Mouse (Mus musculus) CH12.LX (cell line): ENCODE measurements around the gene 1700020N01Rik.

Experiments
- CTCF ChIP-seq, 2 experiments: IDR thresholded peaks in 1 of 2; conservative IDR thresholded peaks in 1 of 2; 2 replicates each; pipeline ENCODE4 v1.5.1; 2011 to 2012; ENCODE audit warnings: low read depth in 2 of 2, low read length in 2 of 2, improper control_type of control experiment in 1 of 2, inconsistent platforms in 1 of 2, mild to moderate bottlenecking in 1 of 2, moderate library complexity in 1 of 2
- EP300 ChIP-seq: IDR thresholded peaks from 2 replicates; pipeline ENCODE4 v1.6.1; 2011; ENCODE audit warnings: low read length, improper control_type of control experiment
- GABPA ChIP-seq: IDR thresholded peaks from 2 replicates; pipeline ENCODE4 v1.6.1; 2012; ENCODE audit warnings: low read depth, low read length, improper control_type of control experiment, inconsistent platforms; ENCODE audit not compliant: insufficient replicate concordance
- NRF1 ChIP-seq: IDR thresholded peaks from 2 replicates; pipeline ENCODE4 v1.6.1; 2014; ENCODE audit warnings: low read depth, mild to moderate bottlenecking, inconsistent platforms, low read length, improper control_type of control experiment, moderate library complexity
- POLR2A ChIP-seq: IDR thresholded peaks from 2 replicates; pipeline ENCODE4 v1.6.1; 2011; ENCODE audit warnings: low read depth, mild to moderate bottlenecking, improper control_type of control experiment, low read length
- RAD21 ChIP-seq: IDR thresholded peaks from 2 replicates; pipeline ENCODE4 v1.6.1; 2011; ENCODE audit warnings: low read depth, mild to moderate bottlenecking, low read length, improper control_type of control experiment, moderate library complexity
- RCOR1 ChIP-seq: conservative IDR thresholded peaks from 2 replicates; pipeline ENCODE4 v1.6.1; 2012; ENCODE audit warnings: low read depth, mild to moderate bottlenecking, inconsistent platforms, low read length, improper control_type of control experiment

DNA sequence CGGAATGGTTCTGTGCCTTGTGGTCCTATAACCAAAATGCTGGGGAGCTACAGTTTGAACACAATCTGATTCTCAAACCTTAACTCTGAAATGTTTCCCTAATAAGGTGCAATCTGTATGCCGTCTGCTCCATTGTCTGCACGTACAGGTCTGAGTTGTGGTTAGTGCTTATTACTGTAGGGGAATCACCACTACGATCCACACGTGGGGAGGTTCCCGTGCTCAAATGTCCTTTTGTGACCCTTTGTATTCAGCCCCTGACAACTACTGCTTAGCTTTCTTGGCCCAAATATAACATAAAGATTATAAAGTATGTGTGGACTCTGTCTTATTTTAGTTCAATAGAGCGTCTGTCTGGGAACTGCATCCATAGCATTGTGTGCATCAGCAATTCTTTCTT is 29.1 kb downstream of the 1700020N01Rik start:
- TF ChIP-seq CTCF (conservative IDR thresholded peaks at IDR 0.05 in 1 of 2, IDR thresholded peaks at IDR 0.05 in 1 of 2; ENCODE audit: low read depth in 2 of 2, low read length in 2 of 2) (no peak), NRF1 (no peak), RAD21 (no peak), GABPA (no peak), RCOR1 (no peak), POLR2A (no peak), EP300 (no peak)
